Mouse (Mus musculus) C2C12 (cell line): ENCODE measurements around the gene Baz1a.

Experiments used
- CEBPB ChIP-seq: IDR thresholded peaks from one replicate; pipeline ENCODE4 v1.6.1; 2011; ENCODE audit warnings: low read depth, mild to moderate bottlenecking, control low read depth, moderate library complexity
- CTCF ChIP-seq: IDR thresholded peaks from one replicate; pipeline ENCODE4 v1.5.1; 2011; ENCODE audit not compliant: control insufficient read depth, insufficient read depth, insufficient read length
- FOSL1 ChIP-seq: IDR thresholded peaks from one replicate; pipeline ENCODE4 v1.8.0; 2011; ENCODE audit warnings: mild to moderate bottlenecking, low read length; ENCODE audit not compliant: poor library complexity, insufficient read depth, severe bottlenecking
- MAX ChIP-seq: IDR thresholded peaks from one replicate; pipeline ENCODE4 v1.6.1; 2011; ENCODE audit warnings: mild to moderate bottlenecking, control low read depth
- MYOD1 ChIP-seq: IDR thresholded peaks from one replicate; pipeline ENCODE4 v1.6.1; 2011; ENCODE audit warnings: low read depth; ENCODE audit not compliant: control insufficient read depth, insufficient read length
- USF1 ChIP-seq: IDR thresholded peaks from one replicate; pipeline ENCODE4 v1.6.1; 2011; ENCODE audit warnings: low read depth, mild to moderate bottlenecking, control low read depth, moderate library complexity

- no peak for TF ChIP-seq CTCF
- TF ChIP-seq MYOD1 = peak; percentile 1
- TF ChIP-seq CEBPB = no peak
- no peak for TF ChIP-seq USF1
- no peak for TF ChIP-seq FOSL1
- TF ChIP-seq MAX = no peak
Observed at GRCm38 (mm10) chr12:54982935-54983715, 31.0 kb downstream of the Baz1a start.
